Mouse (Mus musculus): Measurements from ENCODE around the gene Erc2. TPM values are rescaled to one million over a fixed set of nuclear protein-coding genes. Genes with fewer than 3 reads are reported as not detected.

Erc2 gene
- total and polyA plus RNA-seq, 2 experiments: 6.1 to 7.0 TPM

GRCm38 (mm10) chr14:28511029-28511651 is 888.9 kb downstream of the Erc2 start:
- TF ChIP-seq POLR2A (IDR thresholded peaks at IDR 0.05; ENCODE audit: extremely low read depth, insufficient read depth, low read length) (no peak), CTCF (IDR thresholded peaks at IDR 0.05; ENCODE audit: low read depth, low read length) (no peak)
- H3K4me3 ChIP-seq (ENCODE audit: insufficient read depth, low read depth, low read length): no peak overlapping the region
- no peaks in the 10 kb centered on the region for H3K4me1 ChIP-seq (ENCODE audit: control insufficient read depth, insufficient read depth, low read length)
- no peak overlapping the region for H3K9ac ChIP-seq (ENCODE audit: low read depth, low read length)
- DNase-seq (ENCODE audit: extremely low read depth, low read depth, low spot score): no peak
- H3K36me3 ChIP-seq (ENCODE audit: control insufficient read depth, insufficient read depth, low read length): no peaks in the 10 kb centered on the region
- no peak overlapping the region for H3K27ac ChIP-seq (replicated peaks; ENCODE audit: insufficient read depth, low read depth, low read length)
- 0 out of 2 replicates have a peak, but pooled peaks cover 13% of the 10 kb centered on the region for H3K27me3 ChIP-seq (ENCODE audit: control insufficient read depth, insufficient read depth, low read length)
- H3K79me2 ChIP-seq (ENCODE audit: control insufficient read depth, insufficient read depth, low read length): no peaks in the 10 kb centered on the region
- 13% methylated on average over 39 of the region's 41 CpGs for WGBS

GRCm38 (mm10) chr14:28512805-28513590 is 890.8 kb downstream of the Erc2 start:
- no peak overlapping the region for H3K27ac ChIP-seq (replicated peaks; ENCODE audit: insufficient read depth, low read depth, low read length)
- no peak for DNase-seq (ENCODE audit: extremely low read depth, low read depth, low spot score)
- no peaks in the 10 kb centered on the region for H3K4me1 ChIP-seq (ENCODE audit: control insufficient read depth, insufficient read depth, low read length)
- H3K27me3 ChIP-seq (ENCODE audit: control insufficient read depth, insufficient read depth, low read length): 0 out of 2 replicates have a peak, but pooled peaks cover 13% of the 10 kb centered on the region
- H3K9ac ChIP-seq (ENCODE audit: low read depth, low read length): no peak overlapping the region
- H3K79me2 ChIP-seq (ENCODE audit: control insufficient read depth, insufficient read depth, low read length): no peaks in the 10 kb centered on the region
- 90% methylated on average over 5 of the region's 5 CpGs for WGBS
- TF ChIP-seq POLR2A (IDR thresholded peaks at IDR 0.05; ENCODE audit: extremely low read depth, insufficient read depth, low read length) (no peak), CTCF (IDR thresholded peaks at IDR 0.05; ENCODE audit: low read depth, low read length) (no peak)
- H3K4me3 ChIP-seq (ENCODE audit: insufficient read depth, low read depth, low read length): no peak overlapping the region
- H3K36me3 ChIP-seq (ENCODE audit: control insufficient read depth, insufficient read depth, low read length): no peaks in the 10 kb centered on the region

GRCm38 (mm10) chr14:28514171-28514570 is 891.9 kb downstream of the Erc2 start:
- H3K36me3 ChIP-seq (ENCODE audit: control insufficient read depth, insufficient read depth, low read length): no peaks in the 10 kb centered on the region

DNA sequence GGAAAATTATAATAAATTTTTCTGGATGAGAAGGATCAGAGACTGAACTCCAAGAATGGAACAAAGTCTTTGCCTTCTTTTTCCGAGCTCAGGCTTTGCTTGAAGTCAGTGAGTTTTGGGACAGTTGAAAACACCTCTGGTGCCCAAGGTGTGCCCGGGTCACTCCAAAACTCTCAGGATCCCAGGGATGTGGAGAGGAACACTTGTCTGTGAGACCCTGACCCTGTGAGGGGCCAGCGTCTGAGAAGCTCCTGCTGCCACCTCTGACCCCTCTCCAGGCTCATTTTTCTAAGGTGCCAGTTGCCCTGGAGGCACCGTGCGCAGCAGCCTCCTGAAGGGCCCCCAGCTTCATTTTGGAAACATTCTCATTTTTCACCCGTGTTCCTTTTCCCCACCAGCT is 893.1 kb downstream of the Erc2 start:
- no peak overlapping the region for H3K9ac ChIP-seq (ENCODE audit: low read depth, low read length)
- 82% methylated on average over 6 of the region's 6 CpGs for WGBS
- no peaks in the 10 kb centered on the region for H3K36me3 ChIP-seq (ENCODE audit: control insufficient read depth, insufficient read depth, low read length)
- 0 out of 2 replicates have a peak, but pooled peaks cover 10% of the 10 kb centered on the region for H3K27me3 ChIP-seq (ENCODE audit: control insufficient read depth, insufficient read depth, low read length)
- H3K27ac ChIP-seq (replicated peaks; ENCODE audit: insufficient read depth, low read depth, low read length): no peak overlapping the region
- no peak for DNase-seq (ENCODE audit: extremely low read depth, low read depth, low spot score)
- H3K79me2 ChIP-seq (ENCODE audit: control insufficient read depth, insufficient read depth, low read length): no peaks in the 10 kb centered on the region
- TF ChIP-seq POLR2A (IDR thresholded peaks at IDR 0.05; ENCODE audit: extremely low read depth, insufficient read depth, low read length): no peak
- TF ChIP-seq CTCF (IDR thresholded peaks at IDR 0.05; ENCODE audit: low read depth, low read length): no peak
- no peaks in the 10 kb centered on the region for H3K4me1 ChIP-seq (ENCODE audit: control insufficient read depth, insufficient read depth, low read length)
- H3K4me3 ChIP-seq (ENCODE audit: insufficient read depth, low read depth, low read length): no peak overlapping the region

More at GRCm38 (mm10) chr14:28514171-28514570, 891.9 kb downstream of the Erc2 start:
- H3K4me1 ChIP-seq (ENCODE audit: control insufficient read depth, insufficient read depth, low read length): no peaks in the 10 kb centered on the region
- no peak overlapping the region for H3K4me3 ChIP-seq (ENCODE audit: insufficient read depth, low read depth, low read length)
- H3K9ac ChIP-seq (ENCODE audit: low read depth, low read length): no peak overlapping the region
- no peak for DNase-seq (ENCODE audit: extremely low read depth, low read depth, low spot score)
- TF ChIP-seq POLR2A (IDR thresholded peaks at IDR 0.05; ENCODE audit: extremely low read depth, insufficient read depth, low read length) (no peak), CTCF (IDR thresholded peaks at IDR 0.05; ENCODE audit: low read depth, low read length) (no peak)
- 0 out of 2 replicates have a peak, but pooled peaks cover 13% of the 10 kb centered on the region for H3K27me3 ChIP-seq (ENCODE audit: control insufficient read depth, insufficient read depth, low read length)
- H3K79me2 ChIP-seq (ENCODE audit: control insufficient read depth, insufficient read depth, low read length): no peaks in the 10 kb centered on the region
- 74% methylated on average over 2 of the region's 2 CpGs for WGBS
- no peak overlapping the region for H3K27ac ChIP-seq (replicated peaks; ENCODE audit: insufficient read depth, low read depth, low read length)

DNA sequence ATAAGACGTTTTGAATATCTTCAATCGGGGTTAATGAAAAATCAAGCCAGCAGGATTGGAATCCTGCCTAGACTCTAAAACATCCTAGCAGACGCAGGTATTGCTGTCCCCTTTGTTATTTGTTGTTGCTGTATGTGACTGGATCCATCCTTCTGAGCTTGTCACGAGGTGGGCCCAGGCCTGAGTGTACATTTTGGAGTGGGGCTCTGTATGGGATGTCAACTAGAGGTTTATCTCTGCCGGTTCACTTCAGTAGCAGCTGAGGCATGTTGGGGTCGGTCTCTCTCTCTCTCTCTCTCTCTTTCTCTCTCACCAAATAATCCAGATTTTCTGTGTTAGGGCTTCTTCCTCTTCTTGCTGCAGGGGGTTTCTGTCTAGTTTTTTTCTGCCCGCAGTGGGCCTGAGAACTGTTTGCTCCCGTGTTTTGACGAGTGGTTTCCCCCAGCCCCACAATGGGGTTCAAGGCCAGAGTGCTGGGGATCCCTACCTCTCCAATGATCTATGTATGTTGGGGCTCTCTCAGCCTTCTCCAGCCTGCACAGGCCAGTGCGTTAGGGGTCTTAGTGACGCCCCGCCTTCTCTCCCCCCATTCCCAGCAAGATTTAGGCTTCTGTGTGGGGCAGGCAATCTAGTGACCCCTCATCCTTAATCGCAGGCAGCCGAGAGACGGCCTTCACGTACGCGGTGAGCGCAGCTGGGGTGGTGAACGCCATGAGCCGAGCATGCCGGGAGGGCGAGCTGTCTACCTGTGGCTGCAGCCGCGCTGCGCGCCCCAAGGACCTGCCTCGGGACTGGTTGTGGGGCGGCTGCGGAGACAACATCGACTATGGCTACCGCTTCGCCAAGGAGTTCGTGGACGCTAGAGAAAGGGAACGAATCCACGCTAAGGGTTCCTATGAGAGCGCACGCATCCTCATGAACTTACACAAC is 895.7 kb downstream of the Erc2 start:
- no peaks in the 10 kb centered on the region for H3K4me1 ChIP-seq (ENCODE audit: control insufficient read depth, insufficient read depth, low read length)
- H3K9ac ChIP-seq (ENCODE audit: low read depth, low read length): no peak overlapping the region
- no peaks in the 10 kb centered on the region for H3K79me2 ChIP-seq (ENCODE audit: control insufficient read depth, insufficient read depth, low read length)
- no peaks in the 10 kb centered on the region for H3K27me3 ChIP-seq (ENCODE audit: control insufficient read depth, insufficient read depth, low read length)
- no peak overlapping the region for H3K4me3 ChIP-seq (ENCODE audit: insufficient read depth, low read depth, low read length)
- DNase-seq (ENCODE audit: extremely low read depth, low read depth, low spot score): no peak
- WGBS: 85% methylated on average over 39 of the region's 39 CpGs
- TF ChIP-seq POLR2A (IDR thresholded peaks at IDR 0.05; ENCODE audit: extremely low read depth, insufficient read depth, low read length): no peak
- no peak for TF ChIP-seq CTCF (IDR thresholded peaks at IDR 0.05; ENCODE audit: low read depth, low read length)
- H3K36me3 ChIP-seq (ENCODE audit: control insufficient read depth, insufficient read depth, low read length): no peaks in the 10 kb centered on the region
- H3K27ac ChIP-seq (replicated peaks; ENCODE audit: insufficient read depth, low read depth, low read length): no peak overlapping the region
